Mouse (Mus musculus) cortical plate, adult 2 months (tissue): ENCODE measurements around the gene Vmn1r19.

Experiments used
- CTCF ChIP-seq: fragments of 200-500 bp; IDR thresholded peaks from 2 replicates; pipeline ENCODE4 v1.5.1; 2011; ENCODE audit warnings: mild to moderate bottlenecking, control low read depth, low read length; ENCODE audit not compliant: insufficient read depth; ENCODE audit errors: extremely low read depth
- POLR2A ChIP-seq: fragments of 200-500 bp; IDR thresholded peaks from 2 replicates; pipeline ENCODE4 v1.6.1; 2011; ENCODE audit warnings: mild to moderate bottlenecking, low read length, control low read depth; ENCODE audit not compliant: insufficient read depth; ENCODE audit errors: extremely low read depth

- TF ChIP-seq CTCF, result no peak
- no peak for TF ChIP-seq POLR2A
Measured at GRCm38 (mm10) chr6:57431196-57431595, 27.6 kb downstream of the Vmn1r19 start.
